Mouse (Mus musculus) midbrain, embryonic 11.5 days (tissue): ENCODE data around the gene Tspan14. TPM values are rescaled to one million over a fixed set of nuclear protein-coding genes. Genes with fewer than 3 reads are reported as not detected.

Source experiments
- ATAC-seq: fragments of 200-750 bp; cut with Nextera tagmentation; 2 replicates; pipeline ENCODE4 v1.8.0; 2017; ENCODE audit warnings: moderate TSS enrichment, moderate library complexity; ENCODE audit not compliant: low FRiP score
- DNase-seq: peaks from one replicate; pipeline ENCODE4 v3.0.0; 2015; ENCODE audit warnings: low spot score; ENCODE audit errors: missing footprints
- H3K27ac ChIP-seq: fragments of 300-500 bp; sonication (generic); 2 replicates; pipeline ENCODE4 v1.5.1; 2014; ENCODE audit warnings: low read depth, low read length
- H3K27me3 ChIP-seq: fragments of 300-500 bp; sonication (generic); 2 replicates; pipeline ENCODE4 v1.6.1; 2014; ENCODE audit warnings: mild to moderate bottlenecking, low read length, moderate library complexity, mixed read lengths; ENCODE audit not compliant: control insufficient read depth, insufficient read depth
- H3K36me3 ChIP-seq: fragments of 300-500 bp; sonication (generic); 2 replicates; pipeline ENCODE4 v1.6.1; 2014; ENCODE audit warnings: mild to moderate bottlenecking, low read length, moderate library complexity, mixed read lengths; ENCODE audit not compliant: control insufficient read depth, insufficient read depth
- H3K4me1 ChIP-seq: fragments of 300-500 bp; sonication (generic); 2 replicates; pipeline ENCODE4 v1.6.1; 2014; ENCODE audit warnings: low read length; ENCODE audit not compliant: control insufficient read depth, insufficient read depth
- H3K4me2 ChIP-seq: fragments of 300-500 bp; sonication (generic); 2 replicates; pipeline ENCODE4 v1.6.1; 2014; ENCODE audit warnings: mild to moderate bottlenecking, moderate library complexity
- H3K4me3 ChIP-seq: fragments of 300-500 bp; sonication (generic); 2 replicates; pipeline ENCODE4 v1.5.1; 2014; ENCODE audit warnings: low read depth, low read length
- H3K9ac ChIP-seq: fragments of 300-500 bp; sonication (generic); 2 replicates; pipeline ENCODE4 v1.6.1; 2014; ENCODE audit warnings: low read length
- H3K9me3 ChIP-seq: fragments of 300-500 bp; sonication (generic); 2 replicates; pipeline ENCODE4 v1.6.1; 2016; ENCODE audit warnings: low read length; ENCODE audit not compliant: control insufficient read depth
- WGBS: fragments of 180-500 bp; shearing (Covaris S2); extraction: QIAGEN DNeasy Blood & Tissue Kit; methylation state at CpG from one replicate; pipeline ENCODE4 v1.1.7; 2014; 5-methylcytosine and 5-hydroxymethylcytosine counted together
- polyA plus RNA-seq: library from polyadenylated mRNA; unstranded; fragments of >200 nt; fragmentation: Nextera tagmentation; extraction: Ambion mirVana; gene quantifications from 2 replicates; pipeline ENCODE4 v1.2.1, GENCODE M21; 2014

The Tspan14 gene
- polyA plus RNA-seq, 1 experiment from 2014 or later, result 99.5 TPM

DNA sequence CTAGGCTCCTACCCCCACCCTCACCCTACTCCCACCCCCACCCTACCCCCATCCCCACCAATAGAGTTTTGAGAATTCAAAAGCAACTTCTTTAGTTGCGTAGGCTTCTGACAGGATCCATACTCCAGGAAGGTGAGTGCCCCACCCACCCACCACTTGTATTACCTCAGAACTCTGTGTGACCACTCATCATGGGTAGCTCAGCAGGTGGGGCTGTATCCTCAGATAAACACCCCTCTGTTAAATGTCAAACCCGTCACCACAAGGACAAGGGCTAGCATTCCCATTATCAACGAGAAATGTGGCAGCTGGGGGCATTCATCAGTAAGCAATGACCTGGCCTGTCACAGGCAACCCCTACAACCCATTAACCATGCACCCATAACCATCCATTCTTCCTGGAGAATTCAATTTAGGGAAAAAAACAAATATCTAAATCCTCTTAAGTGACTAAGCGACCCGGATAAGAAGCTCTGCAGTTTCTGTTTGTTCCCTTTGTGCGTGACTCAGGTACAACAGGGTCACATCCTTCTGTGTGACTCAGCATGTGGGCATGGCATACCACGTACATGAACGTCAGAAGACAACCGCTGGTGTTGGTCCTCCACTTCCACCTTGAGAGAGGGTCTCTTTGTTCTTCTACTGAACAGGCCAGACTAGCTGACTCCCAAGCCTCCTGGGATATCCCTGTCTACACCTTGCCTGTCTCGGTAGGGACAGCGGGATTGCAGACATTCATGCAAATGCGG is 64.1 kb downstream of the Tspan14 start:
- peak; percentile 27; the same call in 1 of the 2 replicates for ATAC-seq
- WGBS, result 63% methylated on average over 12 of the region's 12 CpGs
- peaks cover 3% of the 10 kb centered on the region; the same call in 1 of the 2 replicates for H3K36me3 ChIP-seq

DNA sequence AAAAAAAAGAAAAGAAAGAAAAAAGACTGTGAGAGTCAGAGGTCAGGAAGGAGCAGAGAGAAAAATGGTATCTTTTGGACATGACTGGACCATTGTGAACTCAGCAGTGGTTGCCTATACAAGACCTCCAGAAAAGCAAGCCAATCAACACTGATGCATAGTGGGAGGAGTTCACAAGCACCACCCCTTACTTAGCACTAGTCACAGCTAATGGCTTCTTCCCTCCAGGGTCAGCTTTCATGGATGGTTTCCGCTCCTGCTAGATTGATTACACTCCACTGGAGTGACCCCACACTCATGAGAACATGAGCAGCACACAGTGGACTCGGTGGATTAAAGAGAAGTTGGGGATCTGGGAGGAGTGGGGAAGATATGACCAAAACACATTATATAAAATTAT is 66.3 kb downstream of the Tspan14 start:
- 0 out of 2 replicates have a peak, but pooled peaks have one; percentile 18 for ATAC-seq
- WGBS, result 93% methylated on average over 2 of the region's 2 CpGs
- H3K27me3 ChIP-seq, result no peaks in the 10 kb centered on the region
- H3K36me3 ChIP-seq, result no peaks in the 10 kb centered on the region
- DNase-seq, result no peak
- H3K9me3 ChIP-seq, result no peaks in the 10 kb centered on the region
- H3K27ac ChIP-seq, result no peak overlapping the region
- H3K4me1 ChIP-seq, result 0 out of 2 replicates have a peak, but pooled peaks cover 3% of the 10 kb centered on the region
- H3K9ac ChIP-seq, result no peak overlapping the region
- H3K4me2 ChIP-seq, result no peak overlapping the region
- H3K4me3 ChIP-seq, result no peak overlapping the region

More for the DNA sequence above, 64.1 kb downstream of the Tspan14 start:
- Histone ChIP-seq H3K4me3 (no peak overlapping the region), H3K27ac (no peak overlapping the region), H3K4me2 (no peak overlapping the region), H3K9ac (no peak overlapping the region), H3K27me3 (no peaks in the 10 kb centered on the region), H3K9me3 (no peaks in the 10 kb centered on the region), H3K4me1 (0 out of 2 replicates have a peak, but pooled peaks cover 3% of the 10 kb centered on the region)
- no peak for DNase-seq

DNA sequence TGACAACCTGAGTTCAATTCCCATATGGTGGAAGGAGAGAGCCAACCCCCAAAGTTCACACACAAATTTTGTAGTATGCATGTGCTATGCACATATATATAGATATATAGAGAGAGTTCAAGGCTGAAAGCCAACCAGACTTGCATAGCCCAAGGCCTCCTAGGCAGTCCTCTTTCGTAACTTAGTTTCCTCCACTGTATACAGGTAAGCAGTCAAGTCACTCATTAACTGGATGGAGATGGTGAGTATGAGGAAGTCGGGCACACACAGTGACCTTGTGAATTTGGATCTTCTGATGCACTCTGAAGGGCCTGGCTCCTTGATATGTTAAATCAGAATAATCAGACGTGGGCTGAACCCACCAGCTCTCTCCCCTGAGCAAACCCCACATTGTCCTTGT is 68.7 kb downstream of the Tspan14 start:
- no peak for DNase-seq
- WGBS, result 76% methylated on average over 3 of the region's 3 CpGs
- Histone ChIP-seq H3K27ac (no peak overlapping the region), H3K36me3 (no peaks in the 10 kb centered on the region), H3K4me2 (no peak overlapping the region), H3K4me3 (no peak overlapping the region), H3K9ac (no peak overlapping the region), H3K4me1 (peaks cover 4% of the 10 kb centered on the region; the same call in 1 of the 2 replicates), H3K27me3 (no peaks in the 10 kb centered on the region), H3K9me3 (no peaks in the 10 kb centered on the region)
- ATAC-seq, result no peak

DNA sequence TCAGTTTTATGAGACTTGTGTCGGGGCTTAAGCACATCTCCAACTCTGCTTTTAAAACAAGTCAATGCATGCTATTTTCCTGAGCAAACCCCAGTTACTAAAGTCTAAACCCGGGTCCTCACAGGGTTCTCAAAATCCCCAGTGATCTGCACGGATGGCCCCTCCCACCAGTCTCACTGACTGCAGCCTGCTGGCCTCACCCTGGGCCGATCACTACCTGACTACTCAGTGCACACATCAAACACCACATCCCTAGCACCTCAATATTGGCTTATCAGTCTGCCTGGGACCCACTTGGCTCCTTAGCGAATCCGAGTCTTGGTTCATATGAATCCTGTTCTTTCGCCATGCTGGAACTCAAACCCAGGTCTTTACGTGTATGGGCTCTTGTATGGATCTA is 70.9 kb downstream of the Tspan14 start:
- Histone ChIP-seq H3K9ac (no peak overlapping the region), H3K9me3 (no peaks in the 10 kb centered on the region), H3K4me1 (peaks cover 2% of the 10 kb centered on the region; the same call in 1 of the 2 replicates), H3K27me3 (no peaks in the 10 kb centered on the region), H3K36me3 (no peaks in the 10 kb centered on the region), H3K4me2 (no peak overlapping the region), H3K4me3 (no peak overlapping the region), H3K27ac (no peak overlapping the region)
- 75% methylated on average over 8 of the region's 8 CpGs for WGBS
- ATAC-seq (no peak), DNase-seq (peak; percentile 82)

DNA sequence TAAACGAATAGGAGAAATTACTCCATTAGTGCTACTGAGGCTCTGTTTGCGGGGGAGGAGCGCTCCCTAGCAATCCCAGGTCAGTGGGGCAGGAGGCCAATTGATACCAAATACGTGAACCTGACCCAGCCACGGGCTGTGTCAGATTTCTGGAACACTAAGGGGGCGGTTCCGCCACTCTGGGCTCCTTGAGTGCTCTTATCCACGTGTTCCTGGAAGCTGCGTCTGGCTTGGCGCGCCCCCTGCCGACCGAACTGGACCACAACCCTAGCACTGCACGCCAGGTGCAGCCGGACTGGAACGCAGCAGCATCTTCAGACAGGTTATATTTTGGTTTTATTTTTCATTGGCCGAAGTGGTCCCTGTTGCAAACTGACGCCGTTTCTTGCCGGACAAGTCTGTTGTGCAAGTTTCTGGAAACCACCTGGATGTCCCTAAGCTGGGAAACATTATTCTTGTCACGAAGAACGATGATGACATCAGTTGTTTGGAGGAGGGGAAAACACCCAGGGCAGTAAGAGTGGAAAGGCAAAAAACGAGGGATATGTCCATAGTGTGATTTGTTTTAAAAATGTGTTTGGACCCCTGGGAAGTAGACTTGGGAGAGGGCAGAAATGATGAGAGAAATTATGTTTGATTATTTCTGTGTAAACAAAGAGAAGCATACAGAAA is 71.9 kb downstream of the Tspan14 start:
- 15% methylated on average over 23 of the region's 23 CpGs for WGBS
- no peaks in the 10 kb centered on the region for H3K9me3 ChIP-seq
- H3K9ac ChIP-seq, result no peak overlapping the region
- H3K4me2 ChIP-seq, result peak overlapping the region; percentile 32; the same call in 1 of the 2 replicates
- H3K4me3 ChIP-seq, result peak overlapping the region; percentile 9; the same call in 1 of the 2 replicates
- peak; percentile 97 for DNase-seq
- H3K27ac ChIP-seq, result no peak overlapping the region
- H3K27me3 ChIP-seq, result no peaks in the 10 kb centered on the region
- peaks cover 2% of the 10 kb centered on the region; the same call in 1 of the 2 replicates for H3K4me1 ChIP-seq
- ATAC-seq, result peak; percentile 87
- H3K36me3 ChIP-seq, result no peaks in the 10 kb centered on the region

- H3K9ac ChIP-seq, result no peak overlapping the region
- H3K36me3 ChIP-seq, result no peaks in the 10 kb centered on the region
- no peak overlapping the region for H3K4me3 ChIP-seq
- no peak overlapping the region for H3K4me2 ChIP-seq
- ATAC-seq, result no peak
- DNase-seq, result peak; percentile 80
- no peak overlapping the region for H3K27ac ChIP-seq
- WGBS, result 75% methylated on average over 8 of the region's 8 CpGs
- peaks cover 2% of the 10 kb centered on the region; the same call in 1 of the 2 replicates for H3K4me1 ChIP-seq
- H3K27me3 ChIP-seq, result no peaks in the 10 kb centered on the region
- H3K9me3 ChIP-seq, result no peaks in the 10 kb centered on the region
Observed at GRCm38 (mm10) chr14:40893884-40894283, 72.7 kb downstream of the Tspan14 start.

- ATAC-seq, result no peak
- H3K4me3 ChIP-seq, result no peak within 1 kb of the TSS
- H3K27me3 ChIP-seq, result no peaks in the 10 kb centered on the region
- no peak within 1 kb of the TSS for H3K9ac ChIP-seq
- no peak within 1 kb of the TSS for H3K4me2 ChIP-seq
- no peak within 1 kb of the TSS for H3K27ac ChIP-seq
- WGBS, result 75% methylated on average over 3 of the region's 3 CpGs
- no peaks in the 10 kb centered on the region for H3K9me3 ChIP-seq
- peaks cover 2% of the 10 kb centered on the region; the same call in 1 of the 2 replicates for H3K4me1 ChIP-seq
- DNase-seq, result peak; percentile 51
- no peaks in the 10 kb centered on the region for H3K36me3 ChIP-seq
Observed at GRCm38 (mm10) chr14:40893196-40893595, 73.4 kb downstream of the Tspan14 start, which contains the start of gene Sh2d4b. Gene Sh2d4b (minus strand): TSS chr14:40893266.

DNA sequence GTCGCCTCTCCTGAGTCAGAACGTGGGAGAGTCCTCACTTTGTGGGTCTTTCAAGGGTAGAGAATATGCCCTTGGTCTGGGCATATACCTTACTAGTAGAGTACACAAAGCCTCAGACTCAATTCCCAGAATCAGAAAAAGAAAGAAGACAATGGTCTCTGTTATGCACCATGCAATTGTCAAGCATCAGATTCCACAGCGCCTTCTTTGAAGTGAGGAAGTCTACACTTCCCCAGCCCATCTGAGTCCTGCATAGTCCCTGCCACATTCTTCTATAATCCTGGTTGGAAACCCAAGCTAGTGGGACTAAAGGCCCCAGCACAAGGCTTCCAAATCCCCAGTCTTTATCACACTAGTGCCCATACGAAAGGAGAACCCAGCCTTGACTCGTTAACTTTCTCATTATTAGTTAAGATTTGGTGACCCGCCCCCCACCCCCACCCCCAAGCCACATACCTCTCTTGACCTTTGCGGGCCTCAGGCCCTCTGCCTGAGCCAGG is 74.2 kb downstream of the Tspan14 start:
- no peak for ATAC-seq
- WGBS, result 78% methylated on average over 7 of the region's 7 CpGs

GRCm38 (mm10) chr14:40891506-40891905 is 75.1 kb downstream of the Tspan14 start:
- Histone ChIP-seq H3K36me3 (no peaks in the 10 kb centered on the region), H3K27ac (no peak overlapping the region), H3K4me2 (no peak overlapping the region), H3K9ac (no peak overlapping the region), H3K4me3 (no peak overlapping the region), H3K9me3 (no peaks in the 10 kb centered on the region), H3K27me3 (no peaks in the 10 kb centered on the region), H3K4me1 (peaks cover 2% of the 10 kb centered on the region; the same call in 1 of the 2 replicates)
- ATAC-seq, result no peak
- WGBS, result 95% methylated on average over 4 of the region's 4 CpGs
- DNase-seq, result no peak

More for the DNA sequence above, 74.2 kb downstream of the Tspan14 start:
- Histone ChIP-seq H3K36me3 (no peaks in the 10 kb centered on the region), H3K4me3 (no peak overlapping the region), H3K9me3 (no peaks in the 10 kb centered on the region), H3K27me3 (no peaks in the 10 kb centered on the region), H3K9ac (no peak overlapping the region), H3K4me2 (no peak overlapping the region), H3K4me1 (peaks cover 2% of the 10 kb centered on the region; the same call in 1 of the 2 replicates), H3K27ac (no peak overlapping the region)
- peak; percentile 68 for DNase-seq
